Mouse (Mus musculus) granulocyte monocyte progenitor cell, adult 5-6 weeks (primary cell): Measurements from ENCODE around the gene Tbc1d1. TPM values are rescaled to one million over a fixed set of nuclear protein-coding genes. Genes with fewer than 3 reads are reported as not detected.
"Not testable (repeated sequence)": the region's sequence is repeated elsewhere in the genome, so short reads cannot be mapped to it uniquely, and the experiment has no call there.

Experiments used
- ATAC-seq: replicated peaks from 2 replicates; pipeline ENCODE4 v1.8.0; 2016; ENCODE audit warnings: mild to moderate bottlenecking, moderate TSS enrichment, inconsistent platforms; ENCODE audit not compliant: poor library complexity, severe bottlenecking
- total RNA-seq, 2 experiments: library from RNA; stranded (forward) in 1 of 2; stranded (reverse) in 1 of 2; fragments of 200-712, 200-1000 nt in 1 of 2; fragments of >200 nt in 1 of 2; fragmentation: Nextera tagmentation in 1 of 2; gene quantifications; 2 replicates each; pipeline ENCODE4 v1.2.3; 2014 to 2017

Tbc1d1 gene
- total RNA-seq, 2 experiments from 2014 or later: 18.5 to 33.6 TPM

DNA sequence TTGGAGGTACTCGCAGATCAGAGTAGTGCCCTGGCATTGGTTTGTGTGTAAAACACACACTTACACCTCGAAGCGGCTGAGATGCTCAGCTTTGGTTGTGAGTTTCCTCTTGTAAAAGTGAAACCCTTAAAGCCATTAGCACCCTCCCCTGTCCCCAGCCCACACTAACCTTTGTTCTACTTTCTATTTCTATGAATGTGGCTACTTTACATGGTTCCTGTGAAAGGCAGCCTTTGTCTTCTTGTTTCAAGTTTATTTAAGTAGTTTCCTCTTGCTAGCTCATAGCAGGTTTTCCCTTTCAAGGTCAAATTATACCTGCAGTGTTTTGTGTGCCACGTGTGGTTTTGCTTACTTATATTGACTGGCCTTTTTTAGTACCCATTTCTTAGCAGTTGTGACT, 141.0 kb downstream of the Tbc1d1 start:
- ATAC-seq: peak; percentile 15; the same call in 1 of the 2 replicates

DNA sequence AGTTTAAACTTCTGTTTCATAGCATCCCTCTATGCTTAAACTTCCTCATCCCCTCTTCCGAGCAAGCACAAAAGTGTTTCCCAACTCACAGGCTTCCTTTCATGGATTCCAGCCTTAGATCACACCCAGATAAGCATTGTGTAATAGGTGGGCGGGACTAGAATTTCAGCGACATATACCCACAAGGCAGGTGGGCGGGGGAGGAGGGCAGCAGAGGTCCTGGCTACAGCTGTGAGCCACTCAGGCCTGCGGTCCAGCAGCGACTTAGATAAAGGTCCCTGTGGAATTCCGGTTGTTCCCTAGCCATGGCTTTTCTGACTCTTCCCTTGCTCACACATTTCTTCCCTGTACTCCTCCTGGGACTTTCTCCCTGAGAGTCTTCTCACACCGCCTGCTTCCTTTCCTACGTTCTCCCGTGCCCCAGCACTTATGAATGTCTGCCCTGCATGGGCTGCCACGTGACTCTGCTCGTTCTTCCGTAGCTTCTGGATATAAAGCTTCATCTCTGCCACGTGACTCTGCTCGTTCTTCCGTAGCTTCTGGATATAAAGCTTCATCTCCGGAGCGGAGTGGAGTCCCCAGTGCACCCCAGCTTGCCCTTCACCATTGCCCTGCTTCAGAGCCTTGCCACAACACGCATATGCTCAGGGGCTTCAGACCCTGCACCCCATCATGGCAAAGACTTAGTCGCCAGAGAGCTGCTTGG, 142.4 kb downstream of the Tbc1d1 start:
- ATAC-seq: peak; percentile 91

DNA sequence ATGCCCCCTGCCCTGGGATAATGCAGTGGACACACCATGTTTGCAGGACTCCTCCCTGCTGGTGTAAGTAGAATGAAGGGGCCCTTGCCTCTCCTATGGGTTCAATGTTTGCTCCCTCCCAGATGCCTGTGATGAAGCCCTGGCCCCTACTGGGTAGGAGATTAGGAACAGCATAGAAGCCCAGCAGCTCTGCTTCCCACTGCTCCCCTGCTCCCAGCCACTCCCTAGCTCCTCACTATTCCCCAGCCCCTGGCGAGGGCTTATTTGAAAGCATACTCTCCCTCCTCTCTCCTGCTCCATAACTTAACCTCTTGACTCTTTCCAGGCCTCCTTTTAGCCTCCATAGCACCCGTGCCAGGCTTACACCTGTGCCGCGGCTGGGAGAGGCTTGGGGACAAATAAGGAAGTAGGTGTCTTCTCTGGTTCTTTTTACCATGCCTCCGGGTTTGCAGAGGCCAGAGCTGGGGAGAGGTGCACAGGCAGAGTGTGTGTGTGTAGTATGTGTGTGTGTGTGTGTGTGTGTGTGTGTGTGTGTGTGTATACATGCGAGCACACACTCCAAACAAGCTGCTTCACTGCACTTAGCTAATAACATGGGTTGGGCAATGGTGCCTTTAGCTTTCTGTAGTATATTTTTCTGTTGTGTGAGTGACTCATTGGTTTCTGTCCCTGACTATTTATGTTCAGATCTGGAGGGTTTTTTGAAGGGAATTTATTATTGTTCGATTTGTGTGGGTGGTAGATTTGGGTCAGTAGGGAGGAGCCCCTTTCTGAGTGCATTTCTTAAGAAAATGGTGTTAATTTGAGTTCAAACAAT, 143.6 kb downstream of the Tbc1d1 start:
- ATAC-seq: peak; percentile 44

DNA sequence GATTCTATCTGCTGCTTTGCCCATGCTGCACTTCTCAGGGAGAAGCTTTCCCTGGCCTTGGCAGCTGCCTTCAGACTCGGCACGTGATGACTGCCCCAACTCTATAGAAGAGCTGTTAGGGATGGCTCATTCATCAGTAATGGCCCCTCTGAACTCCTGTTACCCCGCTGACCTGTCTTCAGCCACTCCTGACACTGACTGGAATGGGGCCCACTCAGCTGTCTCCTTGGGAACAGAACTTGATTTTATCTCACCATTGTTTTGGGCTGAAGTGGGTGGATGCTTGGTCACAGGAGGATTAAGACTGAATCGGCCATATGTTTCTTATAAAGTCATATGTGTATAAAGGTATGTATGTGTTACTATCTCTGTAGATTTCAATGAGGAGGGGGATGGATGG, 145.1 kb downstream of the Tbc1d1 start:
- no peak for ATAC-seq

DNA sequence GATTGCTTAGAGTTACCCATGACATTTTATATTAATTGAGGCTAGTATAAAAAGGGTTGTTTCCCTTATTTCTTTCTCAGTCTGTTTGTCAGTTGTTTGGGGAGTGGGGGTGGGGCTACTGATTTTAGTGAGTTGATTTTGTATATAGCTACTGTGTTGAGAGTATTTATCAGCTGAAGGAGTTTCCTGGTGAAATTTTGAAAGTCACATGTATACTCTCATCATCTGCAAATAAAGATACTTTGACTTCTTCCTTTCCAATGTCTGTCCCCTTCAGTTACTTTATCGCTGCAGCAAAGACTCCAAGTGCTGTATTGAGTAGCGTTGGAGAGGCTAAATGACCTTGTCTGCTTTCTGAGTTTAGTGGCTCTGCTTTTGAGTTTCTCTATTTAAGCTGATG, 151.2 kb downstream of the Tbc1d1 start:
- no peak for ATAC-seq

DNA sequence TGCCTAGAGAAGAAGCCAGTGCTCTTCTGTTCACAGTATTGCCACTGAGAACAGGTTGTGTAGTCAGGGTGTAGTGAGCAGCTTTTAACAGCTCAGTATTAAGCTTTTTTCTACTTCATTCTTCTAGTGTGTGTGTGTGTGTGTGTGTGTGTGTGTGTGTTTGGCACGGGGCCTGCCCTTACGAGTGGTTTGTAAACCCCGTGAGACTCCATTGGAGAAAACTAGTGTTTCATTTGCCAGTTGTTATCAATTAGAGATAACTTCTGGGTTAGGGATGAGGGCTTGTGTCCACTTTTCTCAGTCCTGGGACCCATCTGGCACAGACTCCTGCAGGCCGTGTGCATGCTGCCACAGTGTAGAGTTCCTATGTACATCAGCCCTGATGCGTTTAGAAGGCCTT, 156.2 kb downstream of the Tbc1d1 start:
- ATAC-seq: no peak

DNA sequence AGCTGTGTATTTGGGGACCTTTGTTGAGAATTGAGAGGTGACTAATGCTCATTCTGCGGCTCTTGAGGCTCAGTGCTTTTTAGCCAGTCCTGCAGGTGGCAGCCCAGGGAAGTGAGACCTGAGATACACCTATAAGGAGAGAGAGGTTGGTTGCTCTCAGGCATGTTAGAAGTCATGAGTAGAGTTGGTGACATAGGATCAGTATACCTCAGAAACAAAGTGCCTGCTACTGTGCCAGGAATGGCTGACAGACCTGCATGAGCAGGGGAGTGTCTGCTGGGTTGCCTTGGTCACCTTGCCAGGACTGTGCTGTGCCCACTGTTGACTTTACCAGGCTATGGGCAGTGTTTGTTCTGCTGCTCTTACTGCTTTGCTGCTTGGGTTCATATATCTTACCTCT, 157.4 kb downstream of the Tbc1d1 start:
- ATAC-seq: no peak

DNA sequence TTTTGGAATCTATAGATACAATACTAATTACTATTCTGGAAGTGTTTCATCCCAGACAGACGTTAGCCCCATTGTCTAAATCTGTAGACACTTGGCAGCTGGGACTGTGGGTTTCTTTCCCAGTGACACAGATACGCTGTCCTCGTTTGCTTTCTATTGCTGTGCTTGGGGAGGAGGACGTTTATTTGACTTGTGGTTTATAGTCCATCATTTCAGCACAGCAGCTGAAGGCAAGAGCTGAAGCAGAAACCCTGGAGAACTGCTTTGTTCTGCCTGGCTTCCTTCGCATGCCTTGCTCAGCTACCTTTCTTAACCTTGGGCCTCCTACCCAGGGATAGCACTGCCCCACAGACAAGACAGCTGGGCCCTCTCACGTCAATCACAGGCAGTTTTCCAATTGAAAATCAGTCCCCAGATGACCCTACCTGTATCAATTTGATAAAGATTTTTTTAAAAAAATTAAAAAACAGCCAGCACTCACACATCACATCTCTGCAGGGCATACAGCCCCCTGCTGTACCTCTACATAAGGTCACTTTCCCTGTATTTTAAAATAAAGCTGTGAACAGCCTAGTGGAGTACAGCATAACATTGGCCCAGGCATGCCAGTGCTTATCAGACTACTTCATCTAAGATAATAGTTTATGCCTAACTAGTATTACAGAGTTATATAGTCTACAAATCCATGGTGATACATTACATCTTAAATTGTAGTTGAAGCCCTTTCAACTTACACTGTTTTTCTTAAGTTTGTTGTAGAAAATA, 158.4 kb downstream of the Tbc1d1 start:
- no peak for ATAC-seq

DNA sequence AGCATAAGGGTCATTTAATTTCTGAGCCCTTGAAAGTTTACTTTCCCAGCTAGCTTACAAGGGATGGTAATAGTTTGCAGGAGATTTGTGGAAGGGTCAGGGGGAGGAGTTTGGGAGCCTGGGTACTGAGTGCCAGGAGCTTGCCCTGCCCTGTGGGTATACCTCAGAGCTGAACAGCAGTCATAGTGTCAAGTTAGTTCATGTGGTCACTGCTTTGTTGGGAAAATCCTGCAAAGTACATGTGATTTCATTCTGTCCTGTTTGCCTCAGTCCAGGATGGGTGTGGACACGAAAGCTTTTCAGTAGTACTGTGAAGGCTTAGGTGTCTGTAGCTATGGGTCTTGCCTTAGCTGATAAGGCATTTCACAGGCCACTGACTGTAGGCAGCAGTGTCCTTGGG, 159.0 kb downstream of the Tbc1d1 start:
- no peak for ATAC-seq

DNA sequence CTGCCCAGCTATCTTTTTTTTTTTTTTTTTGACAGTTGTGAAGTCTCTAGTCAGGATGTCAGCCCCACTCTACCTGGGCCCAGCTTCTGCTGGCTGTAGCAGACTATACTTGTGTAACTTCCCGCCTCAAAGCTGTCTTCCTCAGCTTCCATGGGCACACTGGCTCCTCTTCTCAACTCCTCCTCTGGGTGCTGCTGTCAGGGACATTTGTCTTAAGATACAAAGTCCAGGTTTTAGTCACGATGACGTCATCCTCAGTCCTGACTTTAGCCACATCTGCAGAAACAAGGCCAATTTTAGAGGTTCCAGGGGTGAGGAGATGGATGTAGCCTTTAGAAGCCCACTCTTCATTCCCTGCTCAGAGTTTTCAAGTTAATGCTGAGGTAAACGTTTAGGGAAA, 167.2 kb downstream of the Tbc1d1 start:
- no peak for ATAC-seq

DNA sequence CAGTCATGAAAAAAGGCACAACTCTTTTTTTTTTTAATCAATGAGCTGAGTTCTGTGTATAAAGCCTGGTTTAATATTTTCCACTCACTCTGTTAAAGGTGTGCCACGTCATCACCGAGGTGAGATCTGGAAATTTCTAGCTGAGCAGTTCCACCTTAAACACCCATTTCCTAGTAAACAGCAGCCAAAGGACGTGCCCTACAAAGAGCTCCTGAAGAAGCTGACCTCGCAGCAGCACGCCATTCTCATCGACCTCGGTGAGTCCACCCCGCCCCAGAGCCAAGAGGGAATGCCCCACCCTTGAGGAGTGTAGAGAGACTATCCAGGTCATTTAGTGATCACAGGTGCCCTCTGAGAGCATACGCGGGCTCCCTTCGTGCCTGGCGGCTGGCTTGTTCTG, 168.2 kb downstream of the Tbc1d1 start:
- ATAC-seq: no peak

DNA sequence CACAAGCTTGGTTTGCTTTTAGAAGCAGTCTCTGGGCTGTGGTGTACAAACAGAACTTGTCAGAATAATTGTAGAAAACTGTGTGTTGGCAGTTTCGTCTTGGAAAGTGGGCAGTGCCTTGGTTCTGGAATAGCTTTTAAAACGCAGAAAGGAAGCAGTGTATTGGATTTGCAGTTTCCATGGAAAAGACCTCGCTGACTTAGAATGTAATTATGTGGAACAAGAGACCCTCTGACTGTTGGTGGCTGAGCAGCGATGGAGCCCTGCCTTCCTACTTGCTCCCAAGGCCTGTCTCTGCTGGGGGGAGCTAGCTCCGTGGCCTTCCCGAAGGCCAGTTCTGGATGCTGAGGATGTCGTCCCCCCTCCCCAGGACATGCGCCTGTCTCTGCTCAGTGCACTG, 168.8 kb downstream of the Tbc1d1 start:
- ATAC-seq: no peak

DNA sequence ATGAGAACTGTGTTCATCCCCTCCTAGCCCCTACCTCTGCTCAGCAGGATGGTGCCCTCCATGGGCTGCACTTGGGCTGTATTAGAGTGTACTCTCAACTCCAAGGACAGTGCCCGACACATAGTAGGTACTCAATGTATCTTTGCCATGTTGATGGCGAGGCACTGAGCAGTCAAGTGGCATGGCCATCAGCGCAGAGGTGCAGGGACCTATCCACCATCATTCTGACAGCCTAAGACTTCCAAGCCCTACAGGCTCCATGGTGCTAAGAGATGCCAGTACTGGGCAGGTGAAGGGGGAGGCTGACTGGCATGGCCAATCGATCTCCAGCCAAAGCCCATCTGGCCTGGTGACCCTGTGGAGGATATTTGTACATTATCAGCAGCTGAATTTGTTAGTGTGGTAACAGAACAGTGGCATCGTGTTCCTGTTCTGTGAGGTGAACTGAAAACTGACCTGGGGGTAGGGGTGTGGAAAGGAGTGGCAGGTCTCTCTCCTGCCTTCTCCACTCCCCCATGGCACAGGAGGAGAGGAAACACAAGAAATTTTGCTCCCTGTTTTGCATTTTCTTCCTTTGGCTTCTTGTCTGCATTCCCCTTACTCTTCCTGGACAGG, 169.7 kb downstream of the Tbc1d1 start:
- no peak for ATAC-seq

DNA sequence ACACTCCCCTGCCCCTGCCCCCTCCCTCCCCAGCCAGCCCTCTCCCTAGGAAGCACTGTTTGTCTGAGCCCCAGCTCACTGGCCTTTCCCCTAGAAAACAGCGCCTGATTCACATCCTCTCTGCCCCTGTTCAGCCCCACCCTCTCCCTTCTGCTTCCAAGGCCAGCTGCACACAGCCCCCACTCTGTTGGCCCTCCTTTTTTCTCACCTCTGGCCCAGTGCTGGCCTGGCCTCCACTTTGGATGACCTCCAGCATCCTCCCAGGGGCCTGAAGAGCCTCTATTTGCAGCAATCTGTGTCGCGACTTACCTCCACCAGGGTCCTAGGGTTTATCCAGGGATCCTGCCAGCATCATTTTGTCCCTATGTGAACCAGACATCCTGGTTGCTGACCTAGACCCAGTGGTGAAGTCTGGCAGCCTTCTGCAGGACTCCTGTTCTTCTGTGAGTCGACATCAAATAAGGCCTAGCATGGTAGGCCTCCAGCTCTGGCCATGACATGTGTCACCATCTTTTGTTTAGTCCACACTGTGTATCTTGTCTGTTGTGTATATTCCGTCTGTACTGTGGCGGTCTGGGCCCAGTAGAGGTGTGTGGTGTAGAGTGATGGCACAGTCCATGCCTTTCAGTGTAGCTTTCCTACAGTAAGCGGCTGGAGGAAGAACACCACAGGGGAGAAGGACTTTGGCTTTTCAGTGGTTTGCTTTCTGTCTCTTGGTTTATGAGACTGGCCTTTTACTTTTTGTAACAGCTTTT, 170.5 kb downstream of the Tbc1d1 start:
- no peak for ATAC-seq

DNA sequence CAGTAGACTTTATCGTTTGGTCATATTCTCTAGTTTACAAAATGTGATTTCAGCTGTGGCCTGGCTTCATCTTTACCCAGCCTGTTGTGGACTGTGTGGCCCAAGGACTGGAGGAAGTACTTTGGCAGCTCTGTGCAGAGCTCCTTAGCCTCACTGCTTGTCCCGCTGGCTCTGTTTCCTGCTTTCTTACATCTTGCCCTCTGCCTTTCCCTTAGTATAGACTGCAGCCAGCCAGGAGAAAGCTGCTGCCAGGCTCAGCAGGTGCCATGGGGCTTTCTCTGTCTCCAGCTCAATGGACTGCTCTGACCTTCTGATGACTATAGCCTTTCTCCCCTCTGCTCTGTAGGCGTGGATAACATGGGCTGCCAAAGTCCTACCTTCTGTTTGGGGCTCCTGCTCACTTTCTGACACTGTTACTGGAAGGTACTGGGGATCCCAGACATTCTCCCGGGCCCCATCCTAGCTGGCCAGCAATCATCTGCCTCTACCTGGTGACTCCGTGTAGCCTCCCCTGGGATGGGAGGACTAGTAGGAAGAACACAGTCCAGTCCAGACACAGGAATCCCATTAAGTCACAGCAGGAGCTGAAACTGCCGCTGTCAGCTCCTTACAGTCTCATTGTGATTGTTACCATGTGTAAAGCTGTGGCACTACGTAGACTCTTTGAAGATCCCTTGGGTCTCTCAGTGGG, 171.3 kb downstream of the Tbc1d1 start:
- no peak for ATAC-seq

DNA sequence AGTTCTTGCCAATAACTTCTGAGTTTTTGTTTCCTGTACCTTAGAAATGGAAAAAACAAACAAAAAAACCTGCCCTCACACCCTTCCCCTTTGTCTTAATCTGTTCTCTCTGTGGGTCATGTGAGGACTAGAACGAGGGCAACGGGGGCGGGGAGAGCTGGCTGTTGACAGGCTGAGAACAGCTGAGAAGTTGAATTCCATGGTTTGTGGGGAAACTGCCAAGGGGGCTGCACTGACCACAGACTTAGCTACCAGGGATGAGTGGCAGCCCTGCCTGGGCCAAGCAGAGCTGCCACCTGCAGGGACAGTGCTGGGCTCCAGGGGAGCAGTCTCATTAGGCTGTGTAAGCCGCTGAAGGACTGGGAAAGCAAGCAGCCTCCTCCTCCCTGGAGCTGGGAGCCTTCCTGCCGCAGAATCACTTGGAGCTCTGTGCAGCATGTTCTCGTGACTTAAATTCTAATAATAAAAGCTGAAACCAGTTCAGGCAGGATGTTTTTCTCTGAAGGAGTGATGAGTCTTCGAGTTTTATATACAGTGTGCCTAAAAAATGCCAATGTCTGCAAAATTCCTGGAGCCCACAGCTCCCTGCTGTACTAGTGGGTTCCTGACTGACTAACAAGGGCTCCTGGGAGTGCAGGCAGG, 180.8 kb downstream of the Tbc1d1 start:
- peak; percentile 89 for ATAC-seq

DNA sequence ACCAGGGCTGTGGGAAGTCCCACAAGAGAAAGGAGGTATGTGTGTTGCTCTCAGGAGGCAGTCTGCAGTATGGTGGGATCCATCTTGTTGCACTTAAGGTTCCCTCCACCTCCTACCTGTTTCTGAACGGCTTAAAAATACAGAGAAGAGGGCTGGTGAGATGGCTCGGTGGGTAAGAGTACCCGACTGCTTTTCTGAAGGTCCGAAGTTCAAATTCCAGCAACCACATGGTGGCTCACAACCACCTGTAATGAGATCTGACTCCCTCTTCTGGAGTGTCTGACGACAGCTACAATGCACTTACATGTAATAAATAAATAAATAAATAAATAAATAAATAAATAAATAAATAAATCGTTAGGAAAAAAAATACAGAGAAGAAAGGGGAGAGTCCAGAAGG, 182.7 kb downstream of the Tbc1d1 start:
- not testable (repeated sequence) for ATAC-seq

DNA sequence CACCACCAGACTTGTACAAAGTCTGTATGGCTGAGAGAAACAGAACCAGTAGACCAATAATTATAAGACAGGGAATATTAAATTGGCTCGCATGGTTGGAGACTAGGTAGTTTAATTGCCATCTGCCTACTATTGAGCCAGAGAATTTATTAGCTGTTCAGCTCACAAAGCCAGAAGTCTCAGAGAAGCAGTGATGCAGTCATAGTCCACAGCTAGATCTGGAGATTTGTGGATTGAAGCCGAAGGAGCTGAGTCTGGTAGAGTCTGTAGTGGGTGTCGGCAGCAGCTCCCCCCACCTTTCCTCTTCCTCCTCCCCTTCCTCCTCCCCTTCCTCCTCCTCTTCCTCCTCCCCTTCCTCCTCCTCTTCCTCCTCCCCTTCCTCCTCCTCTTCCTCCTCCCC, 184.3 kb downstream of the Tbc1d1 start:
- ATAC-seq: no peak

DNA sequence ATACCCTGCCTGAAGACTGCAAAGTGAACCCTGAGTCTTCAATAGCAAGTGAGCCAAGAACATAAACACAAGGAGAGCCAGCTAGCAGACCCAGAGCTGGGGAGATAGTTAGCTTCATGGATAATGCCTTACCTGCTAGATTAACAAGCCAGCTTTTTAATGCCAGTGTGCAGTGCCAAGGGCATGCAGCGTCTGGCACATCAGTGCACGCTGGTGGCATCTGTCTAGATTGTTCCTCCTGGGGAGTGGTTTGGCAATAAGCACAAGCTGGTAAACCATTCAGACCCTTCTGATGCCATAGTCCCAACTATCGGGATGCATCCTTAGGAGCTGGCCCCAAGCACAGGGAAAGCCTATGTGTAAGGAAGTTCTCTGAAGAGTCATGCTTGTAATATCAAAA, 185.6 kb downstream of the Tbc1d1 start:
- ATAC-seq: 0 out of 2 replicates have a peak, but pooled peaks have one; percentile 12
